Mouse (Mus musculus) lung, postnatal 0 days (tissue): ENCODE results near the gene Ccdc113. TPM values are rescaled to one million over a fixed set of nuclear protein-coding genes. Genes with fewer than 3 reads are reported as not detected.
A peak's percentile ranks its signal among the peaks of the same experiment; 100 is the strongest.

ENCODE experiments used
- ATAC-seq: fragments of 200-750 bp; cut with Nextera tagmentation; 2 replicates; pipeline ENCODE4 v1.8.0; 2017; ENCODE audit warnings: moderate library complexity
- DNase-seq: peaks from one replicate; pipeline ENCODE4 v3.0.0-alpha.2; 2016; ENCODE audit warnings: low spot score
- H3K27ac ChIP-seq: fragments of 300-500 bp; sonication (generic); 2 replicates; pipeline ENCODE4 v1.5.1; 2014; ENCODE audit warnings: antibody characterized with exemption, mild to moderate bottlenecking, low read length, mixed read lengths
- H3K27me3 ChIP-seq: fragments of 300-500 bp; sonication (generic); replicated peaks from 2 replicates; pipeline ENCODE4 v1.6.1; 2014; ENCODE audit warnings: low read length, mixed read lengths; ENCODE audit not compliant: insufficient read depth
- H3K36me3 ChIP-seq: fragments of 300-500 bp; sonication (generic); 2 replicates; pipeline ENCODE4 v1.6.1; 2014; ENCODE audit warnings: low read length, mixed read lengths; ENCODE audit not compliant: insufficient read depth
- H3K4me1 ChIP-seq: fragments of 300-500 bp; sonication (generic); 2 replicates; pipeline ENCODE4 v1.6.1; 2014; ENCODE audit warnings: antibody characterized with exemption, low read depth, low read length, mixed read lengths; ENCODE audit not compliant: insufficient read depth
- H3K4me2 ChIP-seq: fragments of 300-500 bp; sonication (generic); replicated peaks from 2 replicates; pipeline ENCODE4 v1.6.1; 2014; ENCODE audit warnings: low read depth, mild to moderate bottlenecking, low read length, moderate library complexity, mixed read lengths
- H3K4me3 ChIP-seq: fragments of 300-500 bp; sonication (generic); 2 replicates; pipeline ENCODE4 v1.5.1; 2014; ENCODE audit warnings: low read depth, low read length
- H3K9ac ChIP-seq: fragments of 300-500 bp; sonication (generic); replicated peaks from 2 replicates; pipeline ENCODE4 v1.6.1; 2014; ENCODE audit warnings: low read depth, mild to moderate bottlenecking
- H3K9me3 ChIP-seq: fragments of 300-500 bp; sonication (generic); 2 replicates; pipeline ENCODE4 v1.6.1; 2016; ENCODE audit warnings: low read length, mixed read lengths
- CTCF ChIP-seq: IDR thresholded peaks from 2 replicates; pipeline ENCODE4 v1.5.1; 2016; ENCODE audit warnings: antibody characterized with exemption, mild to moderate bottlenecking
- EP300 ChIP-seq: IDR thresholded peaks from 2 replicates; pipeline ENCODE4 v1.6.1; 2016; ENCODE audit warnings: antibody characterized with exemption, mild to moderate bottlenecking, control low read depth
- WGBS: fragments of 180-500 bp; shearing (Covaris S2); extraction: QIAGEN DNeasy Blood & Tissue Kit; methylation state at CpG from one replicate; pipeline ENCODE4 v1.1.7; 2014; 5-methylcytosine and 5-hydroxymethylcytosine counted together
- polyA plus RNA-seq: library from polyadenylated mRNA; unstranded; fragments of >200 nt; fragmentation: Nextera tagmentation; extraction: Ambion mirVana; gene quantifications from 2 replicates; pipeline ENCODE4 v1.2.1, GENCODE M21; 2015

The Ccdc113 gene
- polyA plus RNA-seq, 1 experiment from 2014 or later: 13.1 TPM

GRCm38 (mm10) chr8:95495444-95495843 is 38.4 kb upstream of the Ccdc113 start:
- ATAC-seq (no peak), DNase-seq (no peak)
- no peaks in the 10 kb centered on the region for H3K9me3 ChIP-seq
- no peaks in the 10 kb centered on the region for H3K4me1 ChIP-seq
- H3K36me3 ChIP-seq: no peaks in the 10 kb centered on the region
- H3K4me2 ChIP-seq: no peak overlapping the region
- WGBS: 89% methylated on average over 6 of the region's 6 CpGs
- H3K27me3 ChIP-seq: no peaks in the 10 kb centered on the region
- no peak overlapping the region for H3K27ac ChIP-seq
- H3K4me3 ChIP-seq: no peak overlapping the region
- TF ChIP-seq CTCF (no peak), EP300 (no peak)
- H3K9ac ChIP-seq: no peak overlapping the region

DNA sequence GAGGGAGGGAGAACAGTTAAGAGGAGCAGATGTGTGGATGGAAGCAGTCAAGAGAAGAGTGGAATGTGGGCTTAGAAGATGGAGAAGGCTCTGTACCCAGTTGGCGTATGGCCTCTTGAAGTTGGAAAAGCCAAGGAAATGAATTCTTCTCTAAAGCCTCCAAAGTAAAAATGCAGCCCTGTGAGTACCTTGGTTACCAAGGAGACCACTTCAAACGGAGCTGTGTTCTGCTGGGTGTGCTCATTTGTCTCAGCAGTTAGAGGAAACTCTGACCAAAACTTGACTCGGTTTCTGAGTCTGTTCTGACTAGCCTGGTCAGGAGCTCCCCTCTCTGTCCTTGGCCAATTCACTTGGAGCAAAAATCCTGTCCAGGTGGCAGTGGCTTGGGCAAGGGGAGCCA is 37.5 kb upstream of the Ccdc113 start:
- TF ChIP-seq EP300 (no peak), CTCF (no peak)
- Histone ChIP-seq H3K27ac (no peak overlapping the region), H3K9ac (no peak overlapping the region), H3K4me3 (no peak overlapping the region), H3K4me1 (no peaks in the 10 kb centered on the region), H3K27me3 (no peaks in the 10 kb centered on the region), H3K36me3 (no peaks in the 10 kb centered on the region), H3K9me3 (no peaks in the 10 kb centered on the region), H3K4me2 (no peak overlapping the region)
- ATAC-seq (peak; percentile 41), DNase-seq (peak; percentile 65)
- WGBS: 24% methylated on average over 3 of the region's 3 CpGs

DNA sequence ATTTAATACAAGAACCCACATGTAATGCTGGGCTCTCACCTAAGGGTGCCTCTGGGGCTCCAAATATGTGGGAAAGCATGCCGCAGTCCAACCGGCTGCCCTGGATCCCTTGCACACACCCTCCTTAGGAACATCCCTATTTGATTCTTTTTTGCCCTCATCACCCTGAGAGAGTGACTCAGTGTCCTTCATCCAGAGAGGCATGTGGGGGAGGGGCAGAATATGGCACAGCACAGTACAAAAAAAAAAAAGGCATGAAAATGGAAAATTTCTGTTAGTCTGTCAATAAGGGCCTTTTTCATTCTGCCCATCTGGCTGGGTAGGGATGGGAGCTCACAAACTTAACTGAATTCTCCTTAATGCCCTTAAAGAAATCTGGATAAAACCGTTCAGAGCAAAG is 36.1 kb upstream of the Ccdc113 start:
- WGBS: 75% methylated on average over 3 of the region's 3 CpGs
- no peaks in the 10 kb centered on the region for H3K9me3 ChIP-seq
- no peaks in the 10 kb centered on the region for H3K36me3 ChIP-seq
- TF ChIP-seq CTCF (no peak), EP300 (no peak)
- DNase-seq: no peak
- H3K4me2 ChIP-seq: no peak overlapping the region
- no peak overlapping the region for H3K27ac ChIP-seq
- no peak overlapping the region for H3K9ac ChIP-seq
- no peaks in the 10 kb centered on the region for H3K27me3 ChIP-seq
- no peak overlapping the region for H3K4me3 ChIP-seq
- no peaks in the 10 kb centered on the region for H3K4me1 ChIP-seq
- ATAC-seq: no peak

GRCm38 (mm10) chr8:95499266-95500064 is 34.4 kb upstream of the Ccdc113 start:
- Histone ChIP-seq H3K27ac (no peak overlapping the region), H3K36me3 (no peaks in the 10 kb centered on the region), H3K27me3 (no peaks in the 10 kb centered on the region), H3K4me2 (no peak overlapping the region), H3K4me3 (no peak overlapping the region), H3K4me1 (no peaks in the 10 kb centered on the region), H3K9me3 (no peaks in the 10 kb centered on the region), H3K9ac (no peak overlapping the region)
- no peak for TF ChIP-seq CTCF
- TF ChIP-seq EP300: no peak
- no peak for ATAC-seq
- whole genome bisulfite sequencing: 64% methylated on average over 4 of the region's 4 CpGs
- no peak for DNase-seq

DNA sequence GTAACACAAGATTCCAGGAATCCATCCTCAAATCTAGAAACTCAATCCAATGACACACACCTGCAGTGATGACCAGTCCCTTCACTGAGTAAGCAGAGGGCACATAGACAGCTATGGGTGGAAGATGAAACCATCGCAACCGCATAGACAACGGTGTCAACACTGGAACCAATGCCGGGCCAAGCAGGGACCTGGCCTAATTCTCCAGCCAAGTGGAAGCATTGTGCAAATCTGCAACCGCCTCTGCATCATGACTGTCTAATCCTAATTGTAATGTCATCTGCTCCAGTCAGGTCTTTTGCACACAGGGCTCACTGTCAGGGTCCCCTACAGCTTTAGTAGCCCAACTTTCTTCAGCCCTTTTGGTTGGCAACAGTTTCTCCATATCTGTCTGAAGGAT is 33.4 kb upstream of the Ccdc113 start:
- no peak for ATAC-seq
- H3K9ac ChIP-seq: no peak overlapping the region

GRCm38 (mm10) chr8:95502431-95502830 is 31.5 kb upstream of the Ccdc113 start:
- Histone ChIP-seq H3K9ac (no peak overlapping the region), H3K27ac (no peak overlapping the region), H3K9me3 (no peaks in the 10 kb centered on the region), H3K4me3 (no peak overlapping the region), H3K4me2 (no peak overlapping the region), H3K27me3 (no peaks in the 10 kb centered on the region), H3K4me1 (no peaks in the 10 kb centered on the region), H3K36me3 (no peaks in the 10 kb centered on the region)
- ATAC-seq (no peak), DNase-seq (no peak)
- TF ChIP-seq CTCF (no peak), EP300 (no peak)
- WGBS: 66% methylated on average over 7 of the region's 7 CpGs

More for the DNA sequence above, 33.4 kb upstream of the Ccdc113 start:
- Histone ChIP-seq H3K27ac (no peak overlapping the region), H3K36me3 (no peaks in the 10 kb centered on the region), H3K9me3 (no peaks in the 10 kb centered on the region), H3K4me2 (no peak overlapping the region), H3K4me1 (no peaks in the 10 kb centered on the region), H3K4me3 (no peak overlapping the region), H3K27me3 (no peaks in the 10 kb centered on the region)
- WGBS: 95% methylated on average over 5 of the region's 5 CpGs
- no peak for DNase-seq
- TF ChIP-seq CTCF: no peak
- TF ChIP-seq EP300: no peak
